Mouse (Mus musculus): ENCODE data around the gene Cacna1c. TPM values are rescaled to one million over a fixed set of nuclear protein-coding genes. Genes with fewer than 3 reads are reported as not detected.

The Cacna1c gene
- total and polyA plus RNA-seq, 2 experiments from 2014 or later, result 5.1 to 39.4 TPM

DNA sequence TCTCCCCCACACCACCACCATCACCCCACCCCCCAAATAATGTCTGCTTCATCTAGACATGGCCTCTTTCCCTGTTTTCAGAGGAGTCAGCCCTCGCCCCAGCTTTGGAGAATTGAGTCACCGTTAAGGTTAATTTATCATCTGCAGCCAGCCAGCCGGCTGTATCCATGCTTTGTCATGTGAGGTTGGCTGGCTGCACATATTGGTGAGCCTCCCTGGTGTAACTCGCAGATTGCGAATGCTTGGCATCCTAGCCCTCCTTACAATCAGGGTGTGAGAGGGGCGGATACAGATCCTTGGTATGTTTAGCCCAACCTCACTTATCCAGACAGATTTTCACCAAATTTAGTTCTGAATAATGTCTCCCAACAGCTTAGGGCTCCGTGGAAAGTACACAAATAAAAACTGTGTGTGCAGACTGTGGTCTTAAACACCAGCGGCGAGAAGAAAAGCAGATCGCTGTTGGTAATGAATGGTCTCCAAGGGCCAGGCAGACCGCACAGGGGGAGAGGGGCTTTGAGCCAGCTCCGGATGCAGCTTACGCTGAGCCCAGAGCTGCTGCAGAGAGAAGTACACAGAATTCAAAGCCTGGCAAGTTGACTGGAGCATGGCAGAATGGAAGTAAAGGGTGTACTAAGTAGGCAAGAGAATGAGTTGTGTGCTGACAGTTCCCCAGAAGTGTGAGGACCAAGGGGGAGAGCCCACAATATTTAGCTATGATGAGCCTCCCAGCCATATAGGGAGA is 28.4 kb upstream of the Cacna1c start:
- Histone ChIP-seq H3K27me3 (ENCODE audit: insufficient read depth, low read length) (no peaks in the 10 kb centered on the region), H3K9ac (replicated peaks; ENCODE audit: low read length) (no peak overlapping the region), H3K36me3 (ENCODE audit: insufficient read depth, low read length) (no peaks in the 10 kb centered on the region), H3K27ac (peak overlapping the region; percentile 32; the same call in 1 of the 2 replicates), H3K4me3 (ENCODE audit: low read length) (no peak overlapping the region), H3K4me1 (ENCODE audit: insufficient read depth, low read length) (peaks cover 16% of the 10 kb centered on the region), H3K4me2 (ENCODE audit: low read depth, low read length) (peak overlapping the region; percentile 10; the same call in 1 of the 2 replicates), H3K9me3 (ENCODE audit: low read length) (no peaks in the 10 kb centered on the region)
- peak; percentile 67 for ATAC-seq
- 21% methylated on average over 13 of the region's 13 CpGs for WGBS
- TF ChIP-seq CTCF (IDR thresholded peaks at IDR 0.05; ENCODE audit: low read depth), result no peak
- peak; percentile 76 for DNase-seq (ENCODE audit: low spot score)

GRCm38 (mm10) chr6:119220297-119220696 is 24.1 kb upstream of the Cacna1c start:
- Histone ChIP-seq H3K27ac (no peak overlapping the region), H3K27me3 (ENCODE audit: insufficient read depth, low read length) (no peaks in the 10 kb centered on the region), H3K9ac (replicated peaks; ENCODE audit: low read length) (no peak overlapping the region), H3K4me1 (ENCODE audit: insufficient read depth, low read length) (peaks cover 9% of the 10 kb centered on the region), H3K4me2 (ENCODE audit: low read depth, low read length) (no peak overlapping the region), H3K9me3 (ENCODE audit: low read length) (no peaks in the 10 kb centered on the region), H3K36me3 (ENCODE audit: insufficient read depth, low read length) (peaks cover 7% of the 10 kb centered on the region; the same call in 1 of the 2 replicates), H3K4me3 (ENCODE audit: low read length) (no peak overlapping the region)
- WGBS, result 37% methylated on average over 10 of the region's 10 CpGs
- ATAC-seq (peak; percentile 73), DNase-seq (ENCODE audit: low spot score) (peak; percentile 88)
- peak; percentile 92 for TF ChIP-seq CTCF (IDR thresholded peaks at IDR 0.05; ENCODE audit: low read depth)

DNA sequence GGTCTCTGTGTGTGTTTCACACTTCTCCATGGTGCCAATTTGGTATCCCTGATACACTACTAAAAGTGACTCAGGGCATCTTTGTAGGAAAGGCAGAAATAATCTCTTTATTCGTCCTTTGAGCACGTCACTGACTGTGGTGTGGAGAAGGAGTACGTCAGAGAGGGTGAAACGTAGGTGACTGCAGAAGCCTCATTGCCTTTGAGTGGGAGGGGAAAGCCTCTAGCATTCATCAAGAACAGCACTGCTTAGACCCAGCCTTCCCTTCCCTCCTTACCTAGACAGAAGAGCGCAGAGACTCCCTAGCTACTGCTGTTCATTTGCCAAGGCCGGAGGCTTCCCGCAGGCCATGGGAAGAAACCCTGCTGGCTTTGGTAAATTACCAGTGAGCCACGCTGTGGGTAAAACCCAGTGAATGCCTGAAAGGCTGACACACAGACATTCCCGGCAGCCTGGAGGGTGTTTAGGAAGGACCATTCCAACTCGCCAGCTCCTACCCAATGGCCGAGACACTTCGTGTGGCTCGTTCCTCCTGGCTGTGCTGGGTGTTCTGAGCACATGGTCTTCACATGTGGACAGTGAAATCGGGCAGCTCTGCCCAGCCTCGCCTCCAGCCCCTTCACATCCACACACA is 23.1 kb upstream of the Cacna1c start:
- Histone ChIP-seq H3K27me3 (ENCODE audit: insufficient read depth, low read length) (no peaks in the 10 kb centered on the region), H3K9me3 (ENCODE audit: low read length) (no peaks in the 10 kb centered on the region), H3K9ac (replicated peaks; ENCODE audit: low read length) (no peak overlapping the region), H3K4me1 (ENCODE audit: insufficient read depth, low read length) (peaks cover 5% of the 10 kb centered on the region), H3K27ac (no peak overlapping the region), H3K4me3 (ENCODE audit: low read length) (no peak overlapping the region), H3K4me2 (ENCODE audit: low read depth, low read length) (no peak overlapping the region), H3K36me3 (ENCODE audit: insufficient read depth, low read length) (peaks cover 12% of the 10 kb centered on the region)
- 55% methylated on average over 15 of the region's 15 CpGs for WGBS
- DNase-seq (ENCODE audit: low spot score) (no peak), ATAC-seq (no peak)
- no peak for TF ChIP-seq CTCF (IDR thresholded peaks at IDR 0.05; ENCODE audit: low read depth)

DNA sequence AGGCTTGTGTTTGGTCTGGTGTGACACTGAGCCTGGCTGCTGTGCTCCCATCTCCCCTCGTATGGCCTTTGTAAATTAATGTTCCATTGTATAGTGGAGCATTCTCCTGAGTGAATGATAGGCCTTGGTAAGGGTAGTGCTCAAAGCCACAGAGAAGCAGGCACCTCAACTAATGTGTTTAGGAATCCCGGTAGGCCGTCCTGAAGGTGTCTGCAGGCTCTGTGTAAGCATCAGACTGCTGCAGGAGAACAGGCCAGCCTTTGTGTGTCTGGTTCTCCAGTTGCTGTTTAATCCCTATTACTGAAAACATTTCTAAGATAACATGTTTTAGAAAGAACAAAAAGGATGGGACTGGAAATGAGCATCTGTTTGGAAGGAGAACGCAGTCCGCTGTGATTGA is 22.4 kb upstream of the Cacna1c start:
- 83% methylated on average over 5 of the region's 5 CpGs for WGBS
- Histone ChIP-seq H3K36me3 (ENCODE audit: insufficient read depth, low read length) (peaks cover 12% of the 10 kb centered on the region), H3K9ac (replicated peaks; ENCODE audit: low read length) (no peak overlapping the region)

DNA sequence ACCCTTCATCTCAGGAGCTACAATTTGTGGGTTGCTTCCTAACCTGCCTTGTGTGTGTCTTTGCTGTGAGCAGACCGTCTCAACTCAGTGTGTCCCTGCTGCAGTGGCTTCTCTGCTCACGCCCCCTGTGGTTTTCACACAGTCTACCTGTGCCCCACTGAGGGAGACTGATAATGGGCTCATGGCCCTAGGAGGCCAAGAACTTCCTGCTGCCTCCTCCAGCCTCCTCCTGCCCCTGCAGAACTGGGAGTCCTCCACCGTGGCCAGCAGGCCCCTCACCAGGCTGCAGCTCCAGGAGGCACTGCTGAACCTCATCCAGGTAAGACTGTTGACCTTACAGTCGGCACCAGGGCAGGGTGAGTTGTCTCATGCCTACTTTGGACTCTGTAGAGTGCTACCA is 21.4 kb upstream of the Cacna1c start:
- Histone ChIP-seq H3K4me1 (ENCODE audit: insufficient read depth, low read length) (peaks cover 5% of the 10 kb centered on the region), H3K27me3 (ENCODE audit: insufficient read depth, low read length) (no peaks in the 10 kb centered on the region), H3K4me3 (ENCODE audit: low read length) (no peak overlapping the region), H3K9me3 (ENCODE audit: low read length) (no peaks in the 10 kb centered on the region), H3K4me2 (ENCODE audit: low read depth, low read length) (no peak overlapping the region), H3K36me3 (ENCODE audit: insufficient read depth, low read length) (peaks cover 17% of the 10 kb centered on the region), H3K27ac (no peak overlapping the region), H3K9ac (replicated peaks; ENCODE audit: low read length) (no peak overlapping the region)
- TF ChIP-seq CTCF (IDR thresholded peaks at IDR 0.05; ENCODE audit: low read depth), result no peak
- no peak for DNase-seq (ENCODE audit: low spot score)
- 76% methylated on average over 4 of the region's 4 CpGs for WGBS
- ATAC-seq, result no peak

More for the DNA sequence above, 22.4 kb upstream of the Cacna1c start:
- DNase-seq (ENCODE audit: low spot score) (no peak), ATAC-seq (no peak)
- TF ChIP-seq CTCF (IDR thresholded peaks at IDR 0.05; ENCODE audit: low read depth), result no peak
- peaks cover 5% of the 10 kb centered on the region for H3K4me1 ChIP-seq (ENCODE audit: insufficient read depth, low read length)
- H3K4me2 ChIP-seq (ENCODE audit: low read depth, low read length), result no peak overlapping the region
- no peak overlapping the region for H3K27ac ChIP-seq
- H3K4me3 ChIP-seq (ENCODE audit: low read length), result no peak overlapping the region
- no peaks in the 10 kb centered on the region for H3K9me3 ChIP-seq (ENCODE audit: low read length)
- no peaks in the 10 kb centered on the region for H3K27me3 ChIP-seq (ENCODE audit: insufficient read depth, low read length)

DNA sequence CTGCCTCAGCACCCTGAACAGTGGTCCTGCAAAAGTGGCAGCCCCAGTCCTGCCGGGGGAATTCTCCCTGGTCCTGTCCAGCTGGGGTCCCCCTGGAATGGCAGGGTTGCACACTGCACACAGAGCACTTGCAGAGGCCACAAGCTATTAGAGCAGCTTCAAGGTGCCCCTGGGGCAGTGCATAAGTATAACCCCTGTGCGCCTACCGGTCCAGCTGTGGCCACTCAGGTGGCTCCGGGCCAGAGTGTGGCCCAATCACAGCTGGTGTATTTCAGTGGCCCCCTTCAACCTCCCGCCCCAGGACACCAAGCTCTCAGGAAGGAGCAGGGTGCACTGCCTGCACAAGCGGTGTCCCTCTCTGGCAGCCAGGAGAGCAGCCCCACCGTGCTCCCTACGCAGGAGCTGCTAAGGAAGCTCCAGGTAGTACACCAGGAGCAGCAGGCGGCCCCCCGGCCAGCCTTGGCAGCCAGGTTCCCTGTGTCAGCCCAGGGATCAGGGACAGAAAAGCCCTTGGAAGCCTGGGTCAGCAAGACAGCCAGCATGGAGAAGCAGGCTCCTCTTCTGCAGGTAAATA is 18.9 kb upstream of the Cacna1c start:
- H3K36me3 ChIP-seq (ENCODE audit: insufficient read depth, low read length), result peaks cover 17% of the 10 kb centered on the region
- TF ChIP-seq CTCF (IDR thresholded peaks at IDR 0.05; ENCODE audit: low read depth), result no peak
- H3K9ac ChIP-seq (replicated peaks; ENCODE audit: low read length), result no peak overlapping the region
- DNase-seq (ENCODE audit: low spot score) (no peak), ATAC-seq (0 out of 2 replicates have a peak, but pooled peaks have one; percentile 15)
- 95% methylated on average over 10 of the region's 10 CpGs for WGBS
- H3K9me3 ChIP-seq (ENCODE audit: low read length), result no peaks in the 10 kb centered on the region
- no peaks in the 10 kb centered on the region for H3K4me1 ChIP-seq (ENCODE audit: insufficient read depth, low read length)
- H3K4me3 ChIP-seq (ENCODE audit: low read length), result no peak overlapping the region
- no peak overlapping the region for H3K27ac ChIP-seq
- H3K4me2 ChIP-seq (ENCODE audit: low read depth, low read length), result no peak overlapping the region
- no peaks in the 10 kb centered on the region for H3K27me3 ChIP-seq (ENCODE audit: insufficient read depth, low read length)

Data from hindbrain, postnatal 0 days (tissue).